Mouse (Mus musculus) cerebellum, adult 11 months (tissue): ENCODE results near the gene Triobp.

Source experiments
- DNase-seq: peaks from one replicate; pipeline ENCODE4 v3.0.0; 2022

Gene Triobp

GRCm38 (mm10) chr15:78947657-78948056, at the start of gene Triobp:
TSS of gene Triobp (plus strand) at chr15:78947724.
- DNase-seq = peak; percentile 87

GRCm38 (mm10) chr15:78898507-78899001, 49.0 kb upstream of the Triobp start:
- no peak for DNase-seq

- no peak for DNase-seq
Observed at GRCm38 (mm10) chr15:78899409-78899739, 48.1 kb upstream of the Triobp start, which contains the start of gene Gm49510. TSS of gene Gm49510 (plus strand) at chr15:78899667.

GRCm38 (mm10) chr15:78899740-78900584, 47.6 kb upstream of the Triobp start, which contains the start of gene Sh3bp1:
TSS of gene Sh3bp1 (plus strand) at chr15:78899768.
- no peak for DNase-seq

GRCm38 (mm10) chr15:78900585-78901421, 46.7 kb upstream of the Triobp start:
- DNase-seq = no peak

- DNase-seq = no peak
Observed at GRCm38 (mm10) chr15:78901422-78901789, 46.1 kb upstream of the Triobp start.

- DNase-seq = peak; percentile 78
Observed at GRCm38 (mm10) chr15:78903243-78903642, 44.3 kb upstream of the Triobp start.

- DNase-seq = no peak
Observed at GRCm38 (mm10) chr15:78908399-78908798, 39.1 kb upstream of the Triobp start.

GRCm38 (mm10) chr15:78908982-78909381, 38.5 kb upstream of the Triobp start:
- no peak for DNase-seq

- peak; percentile 39 for DNase-seq
Observed at GRCm38 (mm10) chr15:78912040-78912439, 35.5 kb upstream of the Triobp start.

GRCm38 (mm10) chr15:78913632-78914090, 33.9 kb upstream of the Triobp start, which contains the start of gene Pdxp:
TSS of gene Pdxp (plus strand) at chr15:78913919.
- peak; percentile 97 for DNase-seq

- peak; percentile 73 for DNase-seq
Observed at GRCm38 (mm10) chr15:78914091-78914822, 33.3 kb upstream of the Triobp start.

- DNase-seq = peak; percentile 43
Observed at GRCm38 (mm10) chr15:78914823-78915659, 32.5 kb upstream of the Triobp start.

- peak; percentile 68 for DNase-seq
Observed at GRCm38 (mm10) chr15:78915660-78916017, 31.9 kb upstream of the Triobp start.

- DNase-seq = peak; percentile 65
Observed at GRCm38 (mm10) chr15:78916052-78916826, 31.3 kb upstream of the Triobp start.

GRCm38 (mm10) chr15:78918126-78918525, 29.4 kb upstream of the Triobp start:
- DNase-seq = peak; percentile 42

GRCm38 (mm10) chr15:78919914-78920313, 27.6 kb upstream of the Triobp start:
- DNase-seq = no peak

- DNase-seq = no peak
Observed at GRCm38 (mm10) chr15:78922700-78923099, 24.8 kb upstream of the Triobp start.

GRCm38 (mm10) chr15:78923585-78923984, 23.9 kb upstream of the Triobp start:
- no peak for DNase-seq

GRCm38 (mm10) chr15:78925129-78925528, 22.4 kb upstream of the Triobp start:
- DNase-seq = no peak
